Comparison of ENCODE assay signal across 8 mouse cellular contexts in the genomic region with DNA sequence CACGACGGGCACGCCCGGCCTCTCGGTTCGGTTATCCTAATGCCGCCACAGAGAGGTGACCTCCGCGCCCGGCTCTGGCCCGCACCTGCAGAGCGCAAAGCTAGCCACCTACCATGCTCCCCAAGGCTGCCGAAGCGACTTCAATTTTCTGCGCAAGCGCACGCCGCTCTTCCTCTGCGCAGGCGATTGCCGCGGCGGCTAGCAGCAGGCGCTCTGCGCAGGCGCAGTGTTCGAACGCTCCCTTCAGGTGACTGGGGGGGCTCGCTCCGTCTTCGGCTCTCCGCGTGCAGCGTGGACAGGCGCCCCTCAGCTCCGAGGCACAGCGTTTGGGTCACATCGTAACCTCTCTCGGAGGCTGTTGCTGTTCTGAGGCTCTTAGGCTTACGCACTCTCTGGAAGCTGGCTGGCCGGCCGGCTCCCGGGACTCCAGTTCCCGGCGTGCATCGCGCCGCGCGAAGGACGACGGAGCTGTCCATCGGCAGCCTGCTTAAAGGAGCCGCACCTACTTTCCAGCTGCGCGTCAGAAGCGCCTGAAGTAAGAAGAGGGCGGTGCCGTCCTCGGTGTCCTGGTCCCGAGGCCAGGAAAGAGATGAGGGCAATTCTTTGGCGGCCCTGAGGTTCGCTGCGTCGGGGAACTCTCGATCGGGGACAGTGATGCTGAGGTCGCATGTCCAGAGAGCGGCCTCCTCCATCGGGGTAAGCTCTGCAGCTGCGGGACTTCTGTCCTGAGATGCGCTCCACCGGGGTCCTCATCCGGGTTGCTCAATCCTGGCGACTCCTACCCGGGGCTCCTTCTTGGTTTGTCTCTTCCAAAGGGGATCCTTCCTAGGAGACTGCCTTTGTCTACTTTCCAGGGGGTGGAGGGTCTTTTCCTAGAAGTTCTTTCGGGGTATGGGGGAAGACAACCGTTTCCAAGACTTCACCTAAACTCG. TPM values are rescaled to one million over a fixed set of nuclear protein-coding genes. Genes with fewer than 3 reads are reported as not detected.
DNase-seq lines count a peak whose midpoint lies in the region; ATAC-seq and TF ChIP-seq lines count a peak whose summit lies in the region.

A gene (minus strand): TSS at position 440 of the 932 bp plus-strand sequence.
A gene (plus strand): TSS at position 499 of the 932 bp plus-strand sequence.

- under 1% methylated on average over 79 of the region's 79 CpGs for WGBS in embryonic facial prominence, embryonic 13.5 days
- WGBS in kidney, adult 2 months, result under 1% methylated on average over 79 of the region's 79 CpGs
- under 1% methylated on average over 79 of the region's 79 CpGs for WGBS in limb, embryonic 12.5 days
- WGBS in midbrain, embryonic 15.5 days, result under 1% methylated on average over 79 of the region's 79 CpGs
- under 1% methylated on average over 79 of the region's 79 CpGs for WGBS in spleen, adult 2 months

- ATAC-seq in embryonic facial prominence, embryonic 13.5 days (ENCODE audit: insufficient number of reproducible peaks, insufficient read depth, low FRiP score, low TSS enrichment, low read depth), result peak; percentile 90
- ATAC-seq in limb, embryonic 12.5 days (ENCODE audit: insufficient number of reproducible peaks, insufficient read depth, low FRiP score, low TSS enrichment, low read depth), result peak; percentile 91
- ATAC-seq in midbrain, embryonic 15.5 days (replicated peaks), result peak; percentile 95

- H3K4me2 ChIP-seq in embryonic facial prominence, embryonic 13.5 days, result peak within 1 kb of the TSS; percentile 96
- H3K4me2 ChIP-seq in limb, embryonic 12.5 days, result peak within 1 kb of the TSS; percentile 88
- peak within 1 kb of the TSS; percentile 98 for H3K4me2 ChIP-seq in midbrain, embryonic 15.5 days

- peaks cover 13% of the 10 kb centered on the region for H3K36me3 ChIP-seq in embryonic facial prominence, embryonic 13.5 days
- H3K36me3 ChIP-seq in kidney, adult 2 months (ENCODE audit: control insufficient read depth, insufficient read depth, low read length), result no peaks in the 10 kb centered on the region; the same call in 1 of the 2 replicates
- H3K36me3 ChIP-seq in limb, embryonic 12.5 days, result peaks cover 17% of the 10 kb centered on the region
- H3K36me3 ChIP-seq in midbrain, embryonic 15.5 days (replicated peaks), result peaks cover 4% of the 10 kb centered on the region; the same call in 1 of the 2 replicates
- H3K36me3 ChIP-seq in spleen, adult 2 months (ENCODE audit: control insufficient read depth, insufficient read depth, low read length), result 0 out of 2 replicates have a peak, but pooled peaks cover 3% of the 10 kb centered on the region

- H3K4me1 ChIP-seq in embryonic facial prominence, embryonic 13.5 days, result peaks cover 18% of the 10 kb centered on the region
- peaks cover 7% of the 10 kb centered on the region; the same call in 1 of the 2 replicates for H3K4me1 ChIP-seq in kidney, adult 2 months (ENCODE audit: control insufficient read depth, insufficient read depth, low read length)
- H3K4me1 ChIP-seq in limb, embryonic 12.5 days (replicated peaks), result peaks cover 17% of the 10 kb centered on the region
- peaks cover 22% of the 10 kb centered on the region for H3K4me1 ChIP-seq in midbrain, embryonic 15.5 days
- peaks cover 5% of the 10 kb centered on the region; the same call in 1 of the 2 replicates for H3K4me1 ChIP-seq in spleen, adult 2 months (ENCODE audit: control insufficient read depth, insufficient read depth, insufficient read length)

- H3K27ac ChIP-seq in embryonic facial prominence, embryonic 13.5 days, result peak within 1 kb of the TSS; percentile 81
- H3K27ac ChIP-seq in kidney, adult 2 months (ENCODE audit: insufficient read depth, low read depth, low read length), result peak within 1 kb of the TSS; percentile 99
- peak within 1 kb of the TSS; percentile 90 for H3K27ac ChIP-seq in limb, embryonic 12.5 days
- H3K27ac ChIP-seq in midbrain, embryonic 15.5 days, result peak within 1 kb of the TSS; percentile 93
- H3K27ac ChIP-seq in spleen, adult 2 months (ENCODE audit: insufficient read depth, low read length), result peak within 1 kb of the TSS; percentile 90

- H3K4me3 ChIP-seq in embryonic facial prominence, embryonic 13.5 days, result peak within 1 kb of the TSS; percentile 89
- H3K4me3 ChIP-seq in kidney, adult 2 months (ENCODE audit: insufficient read depth, low read depth, low read length), result peak within 1 kb of the TSS; percentile 93
- H3K4me3 ChIP-seq in limb, embryonic 12.5 days (replicated peaks), result peak within 1 kb of the TSS; percentile 78
- peak within 1 kb of the TSS; percentile 81 for H3K4me3 ChIP-seq in midbrain, embryonic 15.5 days
- peak within 1 kb of the TSS; percentile 93 for H3K4me3 ChIP-seq in spleen, adult 2 months (ENCODE audit: extremely low read depth, insufficient read depth, insufficient read length)

- no peak for TF ChIP-seq CTCF in kidney, adult 2 months (conservative IDR thresholded peaks at IDR 0.05; ENCODE audit: insufficient read depth, insufficient read length, low read depth, low read length)
- no peak for TF ChIP-seq CTCF in spleen, adult 2 months (IDR thresholded peaks at IDR 0.05; ENCODE audit: extremely low read depth, insufficient read depth, insufficient read length, insufficient replicate concordance)

- TF ChIP-seq POLR2A in kidney, adult 2 months (IDR thresholded peaks at IDR 0.05; ENCODE audit: low read depth, low read length), result peak; percentile 28
- TF ChIP-seq POLR2A in spleen, adult 2 months (IDR thresholded peaks at IDR 0.05; ENCODE audit: low read depth, low read length), result peak; percentile 36

- no peaks in the 10 kb centered on the region for H3K27me3 ChIP-seq in embryonic facial prominence, embryonic 13.5 days
- no peaks in the 10 kb centered on the region for H3K27me3 ChIP-seq in kidney, adult 2 months (replicated peaks; ENCODE audit: control insufficient read depth, insufficient read depth, low read length)
- no peaks in the 10 kb centered on the region for H3K27me3 ChIP-seq in limb, embryonic 12.5 days
- H3K27me3 ChIP-seq in midbrain, embryonic 15.5 days (replicated peaks), result no peaks in the 10 kb centered on the region
- H3K27me3 ChIP-seq in spleen, adult 2 months (ENCODE audit: control insufficient read depth, insufficient read depth, low read length), result no peaks in the 10 kb centered on the region

- no peaks in the 10 kb centered on the region for H3K9me3 ChIP-seq in embryonic facial prominence, embryonic 13.5 days
- no peaks in the 10 kb centered on the region for H3K9me3 ChIP-seq in limb, embryonic 12.5 days
- H3K9me3 ChIP-seq in midbrain, embryonic 15.5 days, result no peaks in the 10 kb centered on the region

- peak; percentile 97 for DNase-seq in 3134 (ENCODE audit: extremely low read depth, insufficient read length, low spot score)
- DNase-seq in adrenal gland, postnatal 36 days, result peak; percentile 97 to 98
- DNase-seq in heart, adult 18-20 months, result peak; percentile 96 to 97
- DNase-seq in kidney, adult 2 months, result peak; percentile 97
- DNase-seq in spleen, adult 2 months (ENCODE audit: low read depth in 1 of 2, low spot score in 2 of 2), result peak; percentile 93

- H3K9ac ChIP-seq in embryonic facial prominence, embryonic 13.5 days, result peak within 1 kb of the TSS; percentile 87
- peak within 1 kb of the TSS; percentile 77 for H3K9ac ChIP-seq in limb, embryonic 12.5 days (replicated peaks)
- peak within 1 kb of the TSS; percentile 87 for H3K9ac ChIP-seq in midbrain, embryonic 15.5 days

RNA-seq across cellular contexts. Expression of the first gene that starts in this region (rescaled TPM):
- total RNA-seq in adrenal gland, postnatal 36 days (2021), result 10 to 100 TPM; 30.2 to 31.2 TPM
- polyA plus RNA-seq in embryonic facial prominence, embryonic 13.5 days (2015; fragmentation: Nextera tagmentation; extraction: Ambion mirVana), result 33.2 and 33.4 TPM in 2 replicates
- total RNA-seq in heart, adult 18-20 months (2021), result 10 to 100 TPM; 64.4 to 68.7 TPM
- polyA plus RNA-seq in kidney, adult 2 months (2012; rRNA removed), result 25.0 and 26.0 TPM in 2 replicates
- polyA plus RNA-seq in limb, embryonic 12.5 days (2016; fragmentation: Nextera tagmentation; extraction: Ambion mirVana), result 29.9 and 31.5 TPM in 2 replicates
- polyA plus RNA-seq in midbrain, embryonic 15.5 days (2015; fragmentation: Nextera tagmentation; extraction: Ambion mirVana), result 33.8 and 36.8 TPM in 2 replicates
- 13.2 and 13.3 TPM in 2 replicates for polyA plus RNA-seq in spleen, adult 2 months (2012; rRNA removed)

RNA-seq across cellular contexts. Expression of the second gene that starts in this region (rescaled TPM):
- 10 to 100 TPM; 28.5 to 32.5 TPM for total RNA-seq in adrenal gland, postnatal 36 days (2021)
- 53.1 and 62.3 TPM in 2 replicates for polyA plus RNA-seq in embryonic facial prominence, embryonic 13.5 days (2015; fragmentation: Nextera tagmentation; extraction: Ambion mirVana)
- total RNA-seq in heart, adult 18-20 months (2021), result 10 to 100 TPM; 27.4 to 28.2 TPM
- polyA plus RNA-seq in kidney, adult 2 months (2012; rRNA removed), result 70.0 and 72.5 TPM in 2 replicates
- 45.9 and 46.4 TPM in 2 replicates for polyA plus RNA-seq in limb, embryonic 12.5 days (2016; fragmentation: Nextera tagmentation; extraction: Ambion mirVana)
- 47.6 and 57.1 TPM in 2 replicates for polyA plus RNA-seq in midbrain, embryonic 15.5 days (2015; fragmentation: Nextera tagmentation; extraction: Ambion mirVana)
- 10.5 and 12.0 TPM in 2 replicates for polyA plus RNA-seq in spleen, adult 2 months (2012; rRNA removed)

Comparison
In these comparisons a context has a peak if more than half of its experiments do, and no peak if none do; other contexts are left out.
1. Peak in every context shown above with its lines: DNase-seq, ATAC-seq, H3K4me3 ChIP-seq and H3K27ac ChIP-seq.